Comparison of ENCODE assay signal across 8 mouse cellular contexts in the genomic region with DNA sequence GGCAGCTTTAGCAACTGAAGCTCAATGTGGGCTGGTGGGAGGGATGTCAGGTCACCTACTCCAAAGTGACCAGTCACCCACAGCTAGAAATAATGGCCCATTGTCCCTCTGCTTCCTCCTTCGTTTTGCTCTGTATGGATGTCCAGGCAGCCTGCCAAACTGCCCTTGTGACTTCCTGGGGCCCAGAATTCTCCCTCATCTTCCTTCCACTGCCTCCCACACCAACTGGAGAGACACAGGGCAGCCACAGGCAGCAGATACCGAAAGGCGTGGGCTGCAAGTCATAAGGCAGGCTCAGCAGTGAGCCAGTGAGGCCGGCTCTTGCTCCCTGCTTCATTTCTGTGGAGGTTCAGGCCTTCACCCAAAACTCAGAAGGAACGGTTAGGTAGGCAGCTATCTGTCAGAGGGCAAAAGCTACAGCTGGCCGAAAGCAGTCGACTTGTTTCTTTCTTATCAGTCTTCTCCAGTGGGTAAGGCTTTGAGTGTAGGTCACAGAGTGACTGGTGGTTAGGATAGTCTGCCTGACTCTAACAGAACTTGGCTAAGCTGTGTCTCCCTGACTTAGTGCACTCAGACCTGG. TPM values are rescaled to one million over a fixed set of nuclear protein-coding genes. Genes with fewer than 3 reads are reported as not detected.
DNase-seq lines count a peak whose midpoint lies in the region; ATAC-seq and TF ChIP-seq lines count a peak whose summit lies in the region.

No protein-coding gene starts in this region.

- peak overlapping the region; percentile 53; the same call in 1 of the 2 replicates for H3K27ac ChIP-seq in forebrain, embryonic 10.5 days
- no peak overlapping the region for H3K27ac ChIP-seq in forebrain, embryonic 13.5 days
- peak overlapping the region; percentile 73 for H3K27ac ChIP-seq in cortical plate, adult 2 months (ENCODE audit: insufficient read depth, low read length)
- peak overlapping the region; percentile 97 for H3K27ac ChIP-seq in heart, embryonic 12.5 days (ENCODE audit: poor library complexity, severe bottlenecking)
- H3K27ac ChIP-seq in kidney, embryonic 15.5 days = peak overlapping the region; percentile 85
- H3K27ac ChIP-seq in limb, embryonic 13.5 days = peak overlapping the region; percentile 29; the same call in 1 of the 2 replicates

- no peaks in the 10 kb centered on the region for H3K27me3 ChIP-seq in forebrain, embryonic 10.5 days (ENCODE audit: poor library complexity, severe bottlenecking)
- H3K27me3 ChIP-seq in forebrain, embryonic 13.5 days = no peaks in the 10 kb centered on the region
- no peaks in the 10 kb centered on the region for H3K27me3 ChIP-seq in heart, embryonic 12.5 days (replicated peaks)
- no peaks in the 10 kb centered on the region for H3K27me3 ChIP-seq in kidney, embryonic 15.5 days
- no peaks in the 10 kb centered on the region for H3K27me3 ChIP-seq in limb, embryonic 13.5 days
- H3K27me3 ChIP-seq in myocyte (ENCODE audit: control insufficient read depth, insufficient read depth, insufficient read length) = no peaks in the 10 kb centered on the region

- no peak overlapping the region for H3K9ac ChIP-seq in forebrain, embryonic 13.5 days
- H3K9ac ChIP-seq in heart, embryonic 12.5 days = peak overlapping the region; percentile 41; the same call in 1 of the 2 replicates
- H3K9ac ChIP-seq in kidney, embryonic 15.5 days = no peak overlapping the region
- H3K9ac ChIP-seq in limb, embryonic 13.5 days = no peak overlapping the region

- TF ChIP-seq CTCF in cortical plate, adult 2 months (IDR thresholded peaks at IDR 0.05; ENCODE audit: extremely low read depth, insufficient read depth, low read length) = no peak

- no peak overlapping the region for H3K4me3 ChIP-seq in forebrain, embryonic 10.5 days
- no peak overlapping the region for H3K4me3 ChIP-seq in forebrain, embryonic 13.5 days
- no peak overlapping the region for H3K4me3 ChIP-seq in cortical plate, adult 2 months (ENCODE audit: insufficient read depth, low read length)
- H3K4me3 ChIP-seq in heart, embryonic 12.5 days = no peak overlapping the region
- H3K4me3 ChIP-seq in kidney, embryonic 15.5 days (replicated peaks) = no peak overlapping the region
- no peak overlapping the region for H3K4me3 ChIP-seq in limb, embryonic 13.5 days
- no peak overlapping the region for H3K4me3 ChIP-seq in myocyte

- peaks cover 5% of the 10 kb centered on the region for H3K4me1 ChIP-seq in forebrain, embryonic 10.5 days
- H3K4me1 ChIP-seq in forebrain, embryonic 13.5 days = 0 out of 2 replicates have a peak, but pooled peaks cover 6% of the 10 kb centered on the region
- peaks cover 4% of the 10 kb centered on the region; the same call in 1 of the 2 replicates for H3K4me1 ChIP-seq in cortical plate, adult 2 months (ENCODE audit: control insufficient read depth, insufficient read depth, low read length)
- H3K4me1 ChIP-seq in heart, embryonic 12.5 days (replicated peaks) = peaks cover 59% of the 10 kb centered on the region
- peaks cover 43% of the 10 kb centered on the region for H3K4me1 ChIP-seq in kidney, embryonic 15.5 days
- peaks cover 12% of the 10 kb centered on the region for H3K4me1 ChIP-seq in limb, embryonic 13.5 days

- WGBS in forebrain, embryonic 10.5 days = 78% methylated on average over 7 of the region's 7 CpGs
- WGBS in forebrain, embryonic 13.5 days = 76% methylated on average over 7 of the region's 7 CpGs
- WGBS in heart, embryonic 12.5 days = 3% methylated on average over 7 of the region's 7 CpGs
- 14% methylated on average over 7 of the region's 7 CpGs for WGBS in kidney, embryonic 15.5 days
- 69% methylated on average over 7 of the region's 7 CpGs for WGBS in limb, embryonic 13.5 days

- no peak for ATAC-seq in forebrain, embryonic 13.5 days
- peak; percentile 73 for ATAC-seq in heart, embryonic 12.5 days (ENCODE audit: insufficient number of reproducible peaks, low FRiP score)
- ATAC-seq in kidney, embryonic 15.5 days (replicated peaks; ENCODE audit: low FRiP score) = peak; percentile 76
- no peak for ATAC-seq in limb, embryonic 13.5 days (ENCODE audit: low FRiP score, low read depth)

- DNase-seq in forebrain, embryonic 10.5 days (ENCODE audit: extremely low spot score, low spot score) = no peak
- peak; percentile 92 for DNase-seq in testis, postnatal 10 days (ENCODE audit: low spot score)

- H3ac ChIP-seq in myocyte (ENCODE audit: control insufficient read depth, insufficient read length) = no peak overlapping the region

- no peaks in the 10 kb centered on the region for H3K36me3 ChIP-seq in forebrain, embryonic 10.5 days (replicated peaks)
- no peaks in the 10 kb centered on the region for H3K36me3 ChIP-seq in forebrain, embryonic 13.5 days (ENCODE audit: poor library complexity, severe bottlenecking)
- H3K36me3 ChIP-seq in heart, embryonic 12.5 days = no peaks in the 10 kb centered on the region
- H3K36me3 ChIP-seq in kidney, embryonic 15.5 days = no peaks in the 10 kb centered on the region
- H3K36me3 ChIP-seq in limb, embryonic 13.5 days = no peaks in the 10 kb centered on the region
- H3K36me3 ChIP-seq in myocyte (ENCODE audit: control insufficient read depth, insufficient read depth) = no peaks in the 10 kb centered on the region

- TF ChIP-seq POLR2A in cortical plate, adult 2 months (IDR thresholded peaks at IDR 0.05; ENCODE audit: extremely low read depth, insufficient read depth, low read length) = peak; percentile 48; the same call in 1 of the 2 replicates
- TF ChIP-seq POLR2A in myocyte (IDR thresholded peaks at IDR 0.05; ENCODE audit: insufficient read length, low read depth) = peak; percentile 59

- H3K79me2 ChIP-seq in myocyte (ENCODE audit: control insufficient read depth, insufficient read depth) = no peaks in the 10 kb centered on the region

- H3K9me3 ChIP-seq in forebrain, embryonic 10.5 days = no peaks in the 10 kb centered on the region
- no peaks in the 10 kb centered on the region for H3K9me3 ChIP-seq in forebrain, embryonic 13.5 days (replicated peaks)
- H3K9me3 ChIP-seq in heart, embryonic 12.5 days (replicated peaks) = no peaks in the 10 kb centered on the region
- H3K9me3 ChIP-seq in kidney, embryonic 15.5 days (replicated peaks) = no peaks in the 10 kb centered on the region
- no peaks in the 10 kb centered on the region for H3K9me3 ChIP-seq in limb, embryonic 13.5 days

- no peak overlapping the region for H3K4me2 ChIP-seq in forebrain, embryonic 13.5 days
- H3K4me2 ChIP-seq in heart, embryonic 12.5 days = peak overlapping the region; percentile 28
- H3K4me2 ChIP-seq in kidney, embryonic 15.5 days = no peak overlapping the region
- no peak overlapping the region for H3K4me2 ChIP-seq in limb, embryonic 13.5 days (replicated peaks)
- peak overlapping the region; percentile 63 for H3K4me2 ChIP-seq in myocyte (ENCODE audit: low read depth)

TF ChIP-seq in myocyte, 11 proteins besides CTCF, POLR2A, EP300 and RAD21:
- TF ChIP-seq MYOG (IDR thresholded peaks at IDR 0.05; ENCODE audit: control insufficient read depth in 1 of 3, insufficient read depth in 1 of 3, insufficient read length in 2 of 3, low read depth in 2 of 3) (peak in 1 of 3 experiments; percentile 68), E2F4 (IDR thresholded peaks at IDR 0.05; ENCODE audit: insufficient read depth) (no peak), REST (IDR thresholded peaks at IDR 0.05; ENCODE audit: insufficient read depth, insufficient read length) (no peak), POLR2AphosphoS2 (IDR thresholded peaks at IDR 0.05; ENCODE audit: insufficient read length, low read depth) (peak; percentile 55), MYOD1 (IDR thresholded peaks at IDR 0.05; ENCODE audit: control insufficient read depth in 1 of 3, insufficient read length in 2 of 3, low read depth in 2 of 3) (peak in 2 of 3 experiments; percentile 22 to 68), USF1 (IDR thresholded peaks at IDR 0.05; ENCODE audit: low read depth) (peak; percentile 45), CEBPB (IDR thresholded peaks at IDR 0.05; ENCODE audit: insufficient read depth, poor library complexity, severe bottlenecking) (no peak)

RNA-seq across cellular contexts. Expression of a gene that starts 2.2 kb away (rescaled TPM):
- polyA plus RNA-seq in forebrain, embryonic 10.5 days (2016; fragmentation: Nextera tagmentation; extraction: Ambion mirVana) = 271 and 273 TPM in 2 replicates
- 261 and 270 TPM in 2 replicates for polyA plus RNA-seq in forebrain, embryonic 13.5 days (2015; fragmentation: Nextera tagmentation; extraction: Ambion mirVana)
- polyA plus RNA-seq in cortical plate, adult 2 months (2012; rRNA removed) = 179 and 183 TPM in 2 replicates
- polyA plus RNA-seq in heart, embryonic 12.5 days (2016; fragmentation: Nextera tagmentation; extraction: Ambion mirVana) = 444 and 446 TPM in 2 replicates
- polyA plus RNA-seq in kidney, embryonic 15.5 days (2015; fragmentation: Nextera tagmentation; extraction: Ambion mirVana) = 318 and 328 TPM in 2 replicates
- polyA plus RNA-seq in limb, embryonic 13.5 days (2015; fragmentation: Nextera tagmentation; extraction: Ambion mirVana) = 241 and 242 TPM in 2 replicates
- polyA plus RNA-seq in myocyte (2012; fragmentation: generic; extraction: Trizol) = 314 TPM

RNA-seq across cellular contexts. Expression of a gene that starts 25.9 kb away (rescaled TPM):
- 16.6 and 17.7 TPM in 2 replicates for polyA plus RNA-seq in forebrain, embryonic 10.5 days (2016; fragmentation: Nextera tagmentation; extraction: Ambion mirVana)
- polyA plus RNA-seq in forebrain, embryonic 13.5 days (2015; fragmentation: Nextera tagmentation; extraction: Ambion mirVana) = 17.5 and 19.9 TPM in 2 replicates
- polyA plus RNA-seq in cortical plate, adult 2 months (2012; rRNA removed) = 30.2 and 31.6 TPM in 2 replicates
- 40.8 and 43.5 TPM in 2 replicates for polyA plus RNA-seq in heart, embryonic 12.5 days (2016; fragmentation: Nextera tagmentation; extraction: Ambion mirVana)
- polyA plus RNA-seq in kidney, embryonic 15.5 days (2015; fragmentation: Nextera tagmentation; extraction: Ambion mirVana) = 26.2 TPM in 2 replicates
- 21.0 and 24.2 TPM in 2 replicates for polyA plus RNA-seq in limb, embryonic 13.5 days (2015; fragmentation: Nextera tagmentation; extraction: Ambion mirVana)
- 47.1 TPM for polyA plus RNA-seq in myocyte (2012; fragmentation: generic; extraction: Trizol)

Comparison
In these comparisons a context has a peak if more than half of its experiments do, and no peak if none do; other contexts are left out.
1. ATAC-seq: peak in heart, embryonic 12.5 days (single experiment) and kidney, embryonic 15.5 days (single experiment); none in forebrain, embryonic 13.5 days (single experiment) and limb, embryonic 13.5 days (single experiment).
2. H3K4me2 ChIP-seq: peak in heart, embryonic 12.5 days (single experiment) and myocyte (single experiment); none in forebrain, embryonic 13.5 days (single experiment), kidney, embryonic 15.5 days (single experiment) and limb, embryonic 13.5 days (single experiment).